8 mouse cellular contexts compared by ENCODE assay signal in the genomic region with DNA sequence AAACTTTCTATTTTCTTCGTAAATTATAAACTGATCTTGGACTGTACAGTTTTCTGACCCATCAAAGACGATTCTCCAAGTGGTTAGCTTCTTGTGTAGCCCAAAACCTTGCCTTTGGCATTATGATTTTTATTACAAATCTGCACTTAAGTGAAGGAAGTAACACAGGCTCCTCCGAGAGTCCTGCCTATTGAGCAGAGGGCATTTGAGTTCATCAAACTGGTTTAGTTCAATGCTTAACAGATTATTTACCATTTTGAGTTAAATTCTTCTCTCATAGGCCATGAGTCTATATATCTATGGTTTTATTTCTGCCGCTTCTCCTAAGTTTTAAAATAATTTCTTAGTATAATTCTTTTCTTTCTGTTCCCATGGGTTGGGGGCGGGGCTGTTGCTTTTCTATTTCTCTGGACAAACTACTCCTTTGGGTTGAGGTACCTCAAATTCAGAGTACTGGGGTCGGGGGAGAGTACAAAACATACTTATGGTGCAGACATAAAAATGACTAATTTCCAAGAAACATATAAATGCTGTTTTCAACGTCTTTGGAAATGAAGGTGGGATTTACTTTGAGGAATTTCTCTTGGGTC. TPM values are rescaled to one million over a fixed set of nuclear protein-coding genes. Genes with fewer than 3 reads are reported as not detected.
DNase-seq lines count a peak whose midpoint lies in the region; ATAC-seq and TF ChIP-seq lines count a peak whose summit lies in the region.

No protein-coding gene starts in this region.

- no peak for TF ChIP-seq CTCF in midbrain, postnatal 0 days (IDR thresholded peaks at IDR 0.05)

- H3K4me3 ChIP-seq in megakaryocyte, embryonic 14.5 days (replicated peaks): peak overlapping the region; percentile 90
- H3K4me3 ChIP-seq in heart, embryonic 13.5 days: peak overlapping the region; percentile 74
- peak overlapping the region; percentile 70 for H3K4me3 ChIP-seq in limb, embryonic 11.5 days (ENCODE audit: low read depth, low read length)
- H3K4me3 ChIP-seq in midbrain, postnatal 0 days (ENCODE audit: low read depth, low read length): peak overlapping the region; percentile 52

- H3K4me1 ChIP-seq in megakaryocyte, embryonic 14.5 days: peaks cover 32% of the 10 kb centered on the region
- peaks cover 14% of the 10 kb centered on the region for H3K4me1 ChIP-seq in heart, embryonic 13.5 days
- peaks cover 4% of the 10 kb centered on the region; the same call in 1 of the 2 replicates for H3K4me1 ChIP-seq in limb, embryonic 11.5 days (ENCODE audit: control insufficient read depth, insufficient read depth, low read length)
- no peaks in the 10 kb centered on the region for H3K4me1 ChIP-seq in midbrain, postnatal 0 days (ENCODE audit: insufficient read depth, low read length)

- no peaks in the 10 kb centered on the region for H3K9me3 ChIP-seq in megakaryocyte, embryonic 14.5 days
- no peaks in the 10 kb centered on the region for H3K9me3 ChIP-seq in heart, embryonic 13.5 days
- no peaks in the 10 kb centered on the region for H3K9me3 ChIP-seq in limb, embryonic 11.5 days (ENCODE audit: control insufficient read depth, low read length)
- no peaks in the 10 kb centered on the region for H3K9me3 ChIP-seq in midbrain, postnatal 0 days (ENCODE audit: low read length)

- H3K27me3 ChIP-seq in megakaryocyte, embryonic 14.5 days (replicated peaks): no peaks in the 10 kb centered on the region
- 0 out of 2 replicates have a peak, but pooled peaks cover 3% of the 10 kb centered on the region for H3K27me3 ChIP-seq in heart, embryonic 13.5 days (replicated peaks)
- H3K27me3 ChIP-seq in limb, embryonic 11.5 days (ENCODE audit: control insufficient read depth, insufficient read depth, low read length): no peaks in the 10 kb centered on the region
- no peaks in the 10 kb centered on the region for H3K27me3 ChIP-seq in midbrain, postnatal 0 days (ENCODE audit: insufficient read depth, low read length)

- peak; percentile 41 to 60 for DNase-seq in cerebellum, postnatal 14 days
- DNase-seq in limb, embryonic 11.5 days (ENCODE audit: low spot score): peak; percentile 32
- peak; percentile 12 for DNase-seq in midbrain, postnatal 0 days (ENCODE audit: low spot score)
- DNase-seq in urinary bladder, postnatal 25 days (ENCODE audit: low spot score): no peak
- no peak for DNase-seq in T-cell, adult 2 months (ENCODE audit: low spot score)

- no peaks in the 10 kb centered on the region for H3K36me3 ChIP-seq in megakaryocyte, embryonic 14.5 days (replicated peaks; ENCODE audit: low read length)
- H3K36me3 ChIP-seq in heart, embryonic 13.5 days: no peaks in the 10 kb centered on the region
- no peaks in the 10 kb centered on the region for H3K36me3 ChIP-seq in limb, embryonic 11.5 days (ENCODE audit: control insufficient read depth, insufficient read depth, low read length)
- no peaks in the 10 kb centered on the region for H3K36me3 ChIP-seq in midbrain, postnatal 0 days (ENCODE audit: insufficient read depth, low read length)

- no peak for ATAC-seq in megakaryocyte, adult 5-6 weeks (ENCODE audit: poor library complexity, severe bottlenecking)
- ATAC-seq in heart, embryonic 13.5 days (ENCODE audit: extremely low read depth, insufficient number of reproducible peaks, low FRiP score, low TSS enrichment): no peak
- no peak for ATAC-seq in limb, embryonic 11.5 days (ENCODE audit: insufficient number of reproducible peaks, low FRiP score, low TSS enrichment, low read depth)
- ATAC-seq in midbrain, postnatal 0 days (ENCODE audit: low FRiP score): no peak

- peak overlapping the region; percentile 98 for H3K9ac ChIP-seq in heart, embryonic 13.5 days
- peak overlapping the region; percentile 95 for H3K9ac ChIP-seq in limb, embryonic 11.5 days (ENCODE audit: low read length)
- H3K9ac ChIP-seq in midbrain, postnatal 0 days (replicated peaks; ENCODE audit: low read length, poor library complexity, severe bottlenecking): peak overlapping the region; percentile 58

- H3K27ac ChIP-seq in heart, embryonic 13.5 days (replicated peaks): peak overlapping the region; percentile 95
- peak overlapping the region; percentile 99 for H3K27ac ChIP-seq in limb, embryonic 11.5 days (replicated peaks; ENCODE audit: low read depth, low read length)
- H3K27ac ChIP-seq in midbrain, postnatal 0 days (ENCODE audit: low read depth, low read length): peak overlapping the region; percentile 62; the same call in 1 of the 2 replicates

- WGBS in heart, embryonic 13.5 days: 28% methylated on average over 7 of the region's 7 CpGs
- WGBS in limb, embryonic 11.5 days: 31% methylated on average over 7 of the region's 7 CpGs
- 28% methylated on average over 7 of the region's 7 CpGs for WGBS in midbrain, postnatal 0 days

- peak overlapping the region; percentile 98 for H3K4me2 ChIP-seq in heart, embryonic 13.5 days
- H3K4me2 ChIP-seq in limb, embryonic 11.5 days (ENCODE audit: low read depth, severe bottlenecking): peak overlapping the region; percentile 94
- peak overlapping the region; percentile 81 for H3K4me2 ChIP-seq in midbrain, postnatal 0 days (ENCODE audit: low read depth, low read length, poor library complexity, severe bottlenecking)

RNA-seq across cellular contexts. Expression of gene Hist1h1e, which starts 0.6 kb away (rescaled TPM):
- 4.7 and 22.2 TPM in 2 replicates for polyA plus RNA-seq in megakaryocyte, embryonic 14.5 days (2012; ENCODE audit: insufficient read depth, low replicate concordance)
- total RNA-seq in megakaryocyte, adult 5-6 weeks (2015): 408 and 475 TPM in 2 replicates
- total RNA-seq in megakaryocyte, adult 5-6 weeks (2017): 457 and 467 TPM in 2 replicates
- 11.0 and 12.2 TPM in 2 replicates for polyA plus RNA-seq in heart, embryonic 13.5 days (2015; fragmentation: Nextera tagmentation; extraction: Ambion mirVana)
- polyA plus RNA-seq in limb, embryonic 11.5 days (2014; fragmentation: Nextera tagmentation; extraction: Ambion mirVana): 20.3 and 24.6 TPM in 2 replicates
- 159 and 160 TPM in 2 replicates for total RNA-seq in midbrain, postnatal 0 days (2014; rRNA removed)
- 8.0 and 9.5 TPM in 2 replicates for polyA plus RNA-seq in midbrain, postnatal 0 days (2015; fragmentation: Nextera tagmentation; extraction: Ambion mirVana)

RNA-seq across cellular contexts. Expression of gene Hist1h2be, which starts 2.0 kb away (rescaled TPM):
- polyA plus RNA-seq in megakaryocyte, embryonic 14.5 days (2012; ENCODE audit: insufficient read depth, low replicate concordance): 1.1 and 1.9 TPM in 2 replicates
- total RNA-seq in megakaryocyte, adult 5-6 weeks (2015): 15.1 and 16.4 TPM in 2 replicates
- 110 and 115 TPM in 2 replicates for total RNA-seq in megakaryocyte, adult 5-6 weeks (2017)
- 1.3 and 1.5 TPM in 2 replicates for polyA plus RNA-seq in heart, embryonic 13.5 days (2015; fragmentation: Nextera tagmentation; extraction: Ambion mirVana)
- polyA plus RNA-seq in limb, embryonic 11.5 days (2014; fragmentation: Nextera tagmentation; extraction: Ambion mirVana): 3.1 and 3.9 TPM in 2 replicates
- total RNA-seq in midbrain, postnatal 0 days (2014; rRNA removed): 75.1 and 75.2 TPM in 2 replicates
- 0.32 and 0.33 TPM in 2 replicates for polyA plus RNA-seq in midbrain, postnatal 0 days (2015; fragmentation: Nextera tagmentation; extraction: Ambion mirVana)

RNA-seq across cellular contexts. Expression of gene Hist1h4d, which starts 41.6 kb away (rescaled TPM):
- polyA plus RNA-seq in megakaryocyte, embryonic 14.5 days (2012; ENCODE audit: insufficient read depth, low replicate concordance): 16.4 and 20.4 TPM in 2 replicates
- 655 and 672 TPM in 2 replicates for total RNA-seq in megakaryocyte, adult 5-6 weeks (2015)
- 1,182 and 1,443 TPM in 2 replicates for total RNA-seq in megakaryocyte, adult 5-6 weeks (2017)
- 54.8 and 60.0 TPM in 2 replicates for polyA plus RNA-seq in heart, embryonic 13.5 days (2015; fragmentation: Nextera tagmentation; extraction: Ambion mirVana)
- polyA plus RNA-seq in limb, embryonic 11.5 days (2014; fragmentation: Nextera tagmentation; extraction: Ambion mirVana): 133 and 134 TPM in 2 replicates
- 900 and 1,141 TPM in 2 replicates for total RNA-seq in midbrain, postnatal 0 days (2014; rRNA removed)
- 18.0 and 18.8 TPM in 2 replicates for polyA plus RNA-seq in midbrain, postnatal 0 days (2015; fragmentation: Nextera tagmentation; extraction: Ambion mirVana)

RNA-seq across cellular contexts. Expression of gene Hist1h3d, which starts 47.4 kb away (rescaled TPM):
- polyA plus RNA-seq in megakaryocyte, embryonic 14.5 days (2012; ENCODE audit: insufficient read depth, low replicate concordance): 4.6 and 5.9 TPM in 2 replicates
- 150 and 159 TPM in 2 replicates for total RNA-seq in megakaryocyte, adult 5-6 weeks (2015)
- 86.3 and 96.3 TPM in 2 replicates for total RNA-seq in megakaryocyte, adult 5-6 weeks (2017)
- 2.4 TPM in 2 replicates for polyA plus RNA-seq in heart, embryonic 13.5 days (2015; fragmentation: Nextera tagmentation; extraction: Ambion mirVana)
- polyA plus RNA-seq in limb, embryonic 11.5 days (2014; fragmentation: Nextera tagmentation; extraction: Ambion mirVana): 12.6 and 13.2 TPM in 2 replicates
- 49.8 and 92.5 TPM in 2 replicates for total RNA-seq in midbrain, postnatal 0 days (2014; rRNA removed)
- polyA plus RNA-seq in midbrain, postnatal 0 days (2015; fragmentation: Nextera tagmentation; extraction: Ambion mirVana): 0.42 and 0.55 TPM in 2 replicates

RNA-seq across cellular contexts. Expression of gene Hist1h2ad, which starts 48.8 kb away (rescaled TPM):
- 9.6 TPM in 1 of 2 replicates, not detected in the other for polyA plus RNA-seq in megakaryocyte, embryonic 14.5 days (2012; ENCODE audit: insufficient read depth, low replicate concordance)
- 3.2 and 3.6 TPM in 2 replicates for total RNA-seq in megakaryocyte, adult 5-6 weeks (2015)
- total RNA-seq in megakaryocyte, adult 5-6 weeks (2017): 93.7 and 99.2 TPM in 2 replicates
- polyA plus RNA-seq in heart, embryonic 13.5 days (2015; fragmentation: Nextera tagmentation; extraction: Ambion mirVana): 0.60 and 0.84 TPM in 2 replicates
- 2.2 and 3.1 TPM in 2 replicates for polyA plus RNA-seq in limb, embryonic 11.5 days (2014; fragmentation: Nextera tagmentation; extraction: Ambion mirVana)
- 162 and 232 TPM in 2 replicates for total RNA-seq in midbrain, postnatal 0 days (2014; rRNA removed)
- polyA plus RNA-seq in midbrain, postnatal 0 days (2015; fragmentation: Nextera tagmentation; extraction: Ambion mirVana): not detected in 2 replicates

Comparison
In these comparisons a context has a peak if more than half of its experiments do, and no peak if none do; other contexts are left out.
1. DNase-seq: peak in cerebellum, postnatal 14 days (2 of 2), limb, embryonic 11.5 days (single experiment) and midbrain, postnatal 0 days (single experiment); none in urinary bladder, postnatal 25 days (single experiment) and T-cell, adult 2 months (single experiment).
2. Peak in every context shown above with its lines, with median percentiles within 50 percentile points of each other: H3K4me3 ChIP-seq, H3K27ac ChIP-seq, H3K4me2 ChIP-seq and H3K9ac ChIP-seq.